Mouse (Mus musculus): ENCODE measurements at regions not wholly inside any gene's neighbourhood (a gene's known extent, or its start where the extent isn't known, plus 50 kb on each side); places are given as distances from the start of the nearest gene placed in this dataset.

DNA sequence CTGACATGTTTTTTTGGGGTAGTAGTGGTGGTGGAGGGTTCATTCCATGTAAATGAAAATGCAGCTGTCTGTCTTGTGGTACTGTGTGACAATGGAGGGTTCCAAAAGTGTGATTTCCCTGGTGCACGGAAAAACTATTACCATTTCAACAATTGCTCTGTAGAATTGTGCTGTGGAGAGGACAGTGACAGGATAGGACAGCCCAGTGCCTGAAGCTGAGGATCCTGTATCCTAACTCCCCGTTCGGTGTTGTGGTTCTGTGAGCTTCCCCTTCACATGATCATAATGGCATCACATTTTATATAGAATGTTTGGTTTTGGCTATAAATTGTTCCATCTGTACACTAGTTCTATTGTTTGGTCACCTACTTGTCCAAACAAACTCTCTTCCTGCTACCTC, 196.4 kb downstream of the Mex3b start:
- no peak for TF ChIP-seq CTCF (IDR thresholded peaks at IDR 0.05)
- no peak for TF ChIP-seq EP300 (IDR thresholded peaks at IDR 0.05)
